Mouse (Mus musculus): ENCODE measurements at regions not wholly inside any gene's neighbourhood (a gene's known extent, or its start where the extent isn't known, plus 50 kb on each side); places are given as distances from the start of the nearest gene placed in this dataset.

- TF ChIP-seq POLR2A (IDR thresholded peaks at IDR 0.05; ENCODE audit: insufficient read depth, low read depth, low read length) (no peak), CTCF (IDR thresholded peaks at IDR 0.05) (no peak)
Observed at GRCm38 (mm10) chr3:120472687-120473644, 688.7 kb upstream of the Ptbp2 start.
